Mouse (Mus musculus) limb, embryonic 14.5 days (tissue): ENCODE measurements at regions not wholly inside any gene's neighbourhood (a gene's known extent, or its start where the extent isn't known, plus 50 kb on each side); places are given as distances from the start of the nearest gene placed in this dataset.
A peak's percentile ranks its signal among the peaks of the same experiment; 100 is the strongest.

ENCODE experiments used
- ATAC-seq: fragments of 200-750 bp; cut with Nextera tagmentation; 2 replicates; pipeline ENCODE4 v1.8.0; 2017; ENCODE audit warnings: low read depth, moderate number of reproducible peaks, moderate TSS enrichment; ENCODE audit not compliant: low FRiP score
- DNase-seq: peaks from one replicate; pipeline ENCODE4 v3.0.0-alpha.2; 2015; ENCODE audit warnings: low spot score
- H3K27ac ChIP-seq: fragments of 300-500 bp; sonication (generic); replicated peaks from 2 replicates; pipeline ENCODE4 v1.5.1; 2014; ENCODE audit warnings: low read depth, mild to moderate bottlenecking, low read length, moderate library complexity, mixed read lengths
- H3K27me3 ChIP-seq: fragments of 300-500 bp; sonication (generic); 2 replicates; pipeline ENCODE4 v1.6.1; 2014; ENCODE audit warnings: low read length, mixed read lengths; ENCODE audit not compliant: control insufficient read depth, insufficient read depth
- H3K36me3 ChIP-seq: fragments of 300-500 bp; sonication (generic); 2 replicates; pipeline ENCODE4 v1.6.1; 2014; ENCODE audit warnings: mild to moderate bottlenecking, low read length, moderate library complexity, mixed read lengths; ENCODE audit not compliant: control insufficient read depth, insufficient read depth
- H3K4me1 ChIP-seq: fragments of 300-500 bp; sonication (generic); 2 replicates; pipeline ENCODE4 v1.6.1; 2014; ENCODE audit warnings: antibody characterized with exemption, low read length, mixed read lengths; ENCODE audit not compliant: control insufficient read depth, insufficient read depth
- H3K4me2 ChIP-seq: fragments of 300-500 bp; sonication (generic); replicated peaks from 2 replicates; pipeline ENCODE4 v1.6.1; 2014; ENCODE audit warnings: low read depth, mild to moderate bottlenecking, low read length, moderate library complexity; ENCODE audit not compliant: severe bottlenecking
- H3K4me3 ChIP-seq: fragments of 300-500 bp; sonication (generic); replicated peaks from 2 replicates; pipeline ENCODE4 v1.5.1; 2014; ENCODE audit warnings: low read length
- H3K9ac ChIP-seq: fragments of 300-500 bp; sonication (generic); 2 replicates; pipeline ENCODE4 v1.6.1; 2014; ENCODE audit warnings: mild to moderate bottlenecking, low read depth, low read length, moderate library complexity; ENCODE audit not compliant: severe bottlenecking
- H3K9me3 ChIP-seq: fragments of 300-500 bp; sonication (generic); 2 replicates; pipeline ENCODE4 v1.6.1; 2016; ENCODE audit warnings: low read length; ENCODE audit not compliant: control insufficient read depth
- POLR2A ChIP-seq: fragments of 200-500 bp; IDR thresholded peaks from 2 replicates; pipeline ENCODE4 v1.8.0; 2012; ENCODE audit warnings: inconsistent platforms, mild to moderate bottlenecking, moderate library complexity, borderline replicate concordance; ENCODE audit not compliant: insufficient read depth, insufficient read length; ENCODE audit errors: extremely low read depth
- WGBS: fragments of 180-500 bp; shearing (Covaris S2); extraction: QIAGEN DNeasy Blood & Tissue Kit; methylation state at CpG from one replicate; pipeline ENCODE4 v1.1.7; 2014; 5-methylcytosine and 5-hydroxymethylcytosine counted together

- Histone ChIP-seq H3K9me3 (no peaks in the 10 kb centered on the region), H3K4me3 (no peak overlapping the region), H3K27ac (no peak overlapping the region), H3K36me3 (no peaks in the 10 kb centered on the region), H3K9ac (no peak overlapping the region), H3K4me1 (no peaks in the 10 kb centered on the region), H3K4me2 (no peak overlapping the region), H3K27me3 (no peaks in the 10 kb centered on the region)
- DNase-seq: no peak
- WGBS: 31% methylated on average over 3 of the region's 3 CpGs
- TF ChIP-seq POLR2A: no peak
- no peak for ATAC-seq
These were observed 704.2 kb upstream of the Api5 start for GRCm38 (mm10) chr2:95142151-95142550.

- no peak overlapping the region for H3K27ac ChIP-seq
- no peaks in the 10 kb centered on the region for H3K27me3 ChIP-seq
- H3K4me3 ChIP-seq: no peak overlapping the region
- no peak overlapping the region for H3K4me2 ChIP-seq
- H3K9ac ChIP-seq: no peak overlapping the region
- DNase-seq (no peak), ATAC-seq (no peak)
- WGBS: 33% methylated on average over 1 of the region's 1 CpGs
- no peak for TF ChIP-seq POLR2A
- no peaks in the 10 kb centered on the region; the same call in 1 of the 2 replicates for H3K4me1 ChIP-seq
- H3K36me3 ChIP-seq: no peaks in the 10 kb centered on the region
- H3K9me3 ChIP-seq: no peaks in the 10 kb centered on the region
These were observed 702.2 kb upstream of the Api5 start for GRCm38 (mm10) chr2:95140116-95140515.

GRCm38 (mm10) chr2:95136636-95137035, 698.7 kb upstream of the Api5 start:
- H3K4me2 ChIP-seq: no peak overlapping the region
- no peaks in the 10 kb centered on the region for H3K9me3 ChIP-seq
- ATAC-seq (no peak), DNase-seq (peak; percentile 12)
- H3K4me3 ChIP-seq: no peak overlapping the region
- WGBS: 25% methylated on average over 6 of the region's 6 CpGs
- H3K27me3 ChIP-seq: no peaks in the 10 kb centered on the region
- no peak overlapping the region for H3K27ac ChIP-seq
- no peak for TF ChIP-seq POLR2A
- no peaks in the 10 kb centered on the region; the same call in 1 of the 2 replicates for H3K4me1 ChIP-seq
- H3K9ac ChIP-seq: no peak overlapping the region
- H3K36me3 ChIP-seq: no peaks in the 10 kb centered on the region

GRCm38 (mm10) chr2:95131181-95131580, 693.2 kb upstream of the Api5 start:
- H3K27ac ChIP-seq: no peak overlapping the region
- no peak overlapping the region for H3K4me3 ChIP-seq
- H3K4me2 ChIP-seq: no peak overlapping the region
- no peak for TF ChIP-seq POLR2A
- no peaks in the 10 kb centered on the region for H3K36me3 ChIP-seq
- 79% methylated on average over 2 of the region's 2 CpGs for WGBS
- H3K4me1 ChIP-seq: no peaks in the 10 kb centered on the region; the same call in 1 of the 2 replicates
- DNase-seq (no peak), ATAC-seq (no peak)
- no peaks in the 10 kb centered on the region for H3K27me3 ChIP-seq
- H3K9ac ChIP-seq: no peak overlapping the region
- no peaks in the 10 kb centered on the region for H3K9me3 ChIP-seq

- Histone ChIP-seq H3K9ac (no peak overlapping the region), H3K4me2 (no peak overlapping the region), H3K27ac (no peak overlapping the region), H3K27me3 (no peaks in the 10 kb centered on the region), H3K9me3 (no peaks in the 10 kb centered on the region), H3K36me3 (no peaks in the 10 kb centered on the region), H3K4me1 (no peaks in the 10 kb centered on the region), H3K4me3 (no peak overlapping the region)
- WGBS: 25% methylated on average over 1 of the region's 1 CpGs
- DNase-seq (no peak), ATAC-seq (no peak)
- no peak for TF ChIP-seq POLR2A
These were observed 690.8 kb upstream of the Api5 start for GRCm38 (mm10) chr2:95128721-95129120.

- ATAC-seq: no peak
- H3K9ac ChIP-seq: no peak overlapping the region
- no peaks in the 10 kb centered on the region for H3K27me3 ChIP-seq
- H3K4me2 ChIP-seq: no peak overlapping the region
- H3K27ac ChIP-seq: no peak overlapping the region
- no peaks in the 10 kb centered on the region for H3K36me3 ChIP-seq
- TF ChIP-seq POLR2A: no peak
- H3K9me3 ChIP-seq: no peaks in the 10 kb centered on the region
- no peak for DNase-seq
- no peaks in the 10 kb centered on the region for H3K4me1 ChIP-seq
- no peak overlapping the region for H3K4me3 ChIP-seq
These were observed 681.6 kb upstream of the Api5 start for GRCm38 (mm10) chr2:95119544-95119943.
